Mouse (Mus musculus): ENCODE measurements around the gene Nudt12. TPM values are rescaled to one million over a fixed set of nuclear protein-coding genes. Genes with fewer than 3 reads are reported as not detected.

Gene Nudt12
- 2.8 and 3.9 TPM in 2 replicates for polyA plus RNA-seq (2015; fragmentation: Nextera tagmentation; extraction: Ambion mirVana)

DNA sequence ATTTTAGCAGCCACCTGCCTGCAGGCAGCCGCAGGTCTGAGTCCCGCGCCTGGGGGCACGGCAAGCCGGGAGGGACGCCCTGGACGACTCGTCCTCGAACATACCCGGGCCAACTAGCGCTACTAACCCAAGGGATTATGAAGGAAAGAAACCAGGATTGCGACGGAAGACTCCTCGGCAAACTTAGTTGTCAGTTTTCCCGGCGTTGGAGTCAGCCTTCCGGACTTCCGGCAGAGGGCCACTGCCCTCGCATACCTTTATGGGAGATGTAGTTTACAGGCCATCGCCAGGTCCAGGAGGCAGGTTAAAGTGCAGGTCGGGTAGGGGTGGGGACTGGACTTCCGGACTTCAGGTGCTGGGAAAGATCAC, at the start of gene Nudt12:
Nudt12 (minus strand) TSS at position 282 of the 369 bp plus-strand sequence.
- Histone ChIP-seq H3K4me1 (replicated peaks; ENCODE audit: control insufficient read depth, insufficient read depth, low read length) (no peaks in the 10 kb centered on the region), H3K27me3 (replicated peaks; ENCODE audit: control insufficient read depth, insufficient read depth, low read length) (no peaks in the 10 kb centered on the region), H3K4me3 (ENCODE audit: low read depth, low read length) (peak within 1 kb of the TSS; percentile 69), H3K4me2 (replicated peaks; ENCODE audit: low read depth) (peak within 1 kb of the TSS; percentile 83), H3K36me3 (ENCODE audit: control insufficient read depth, insufficient read depth) (0 out of 2 replicates have a peak, but pooled peaks cover 3% of the 10 kb centered on the region), H3K27ac (ENCODE audit: low read depth, low read length) (peak within 1 kb of the TSS; percentile 71), H3K9me3 (ENCODE audit: control insufficient read depth) (no peaks in the 10 kb centered on the region), H3K9ac (ENCODE audit: low read depth, low read length) (peak within 1 kb of the TSS; percentile 73)
- under 1% methylated on average over 22 of the region's 22 CpGs for WGBS
- TF ChIP-seq CTCF (IDR thresholded peaks at IDR 0.05; ENCODE audit: low read depth) = peak; percentile 38
- ATAC-seq = peak; percentile 99

DNA sequence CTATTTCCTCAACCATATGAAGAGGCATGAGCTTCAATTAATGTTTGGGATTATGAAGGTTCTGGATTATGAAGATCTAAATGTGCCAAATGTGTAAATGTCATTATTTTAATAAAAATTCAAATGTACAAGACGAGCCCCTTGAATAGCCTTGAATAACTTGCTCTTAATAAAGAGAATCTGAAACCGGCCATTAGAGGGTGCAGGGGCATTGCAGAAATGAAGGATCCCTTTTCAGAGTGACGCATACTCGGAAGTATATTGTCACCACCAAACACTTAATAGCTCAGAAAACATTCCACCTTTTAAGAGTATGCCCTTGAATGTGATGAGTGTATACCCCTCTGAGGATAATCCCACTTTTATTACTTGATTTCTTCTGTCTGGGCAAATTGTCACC, 40.1 kb upstream of the Nudt12 start:
- Histone ChIP-seq H3K4me3 (ENCODE audit: low read depth, low read length) (no peak overlapping the region), H3K9ac (ENCODE audit: low read depth, low read length) (no peak overlapping the region), H3K36me3 (ENCODE audit: control insufficient read depth, insufficient read depth) (no peaks in the 10 kb centered on the region), H3K27me3 (replicated peaks; ENCODE audit: control insufficient read depth, insufficient read depth, low read length) (no peaks in the 10 kb centered on the region), H3K4me2 (replicated peaks; ENCODE audit: low read depth) (no peak overlapping the region), H3K4me1 (replicated peaks; ENCODE audit: control insufficient read depth, insufficient read depth, low read length) (no peaks in the 10 kb centered on the region), H3K9me3 (ENCODE audit: control insufficient read depth) (no peaks in the 10 kb centered on the region), H3K27ac (ENCODE audit: low read depth, low read length) (no peak overlapping the region)
- no peak for ATAC-seq
- 0 out of 2 replicates have a peak, but pooled peaks have one; percentile 25 for TF ChIP-seq CTCF (IDR thresholded peaks at IDR 0.05; ENCODE audit: low read depth)
- 56% methylated on average over 4 of the region's 4 CpGs for WGBS

GRCm38 (mm10) chr17:59039754-59040153, 26.6 kb upstream of the Nudt12 start:
- no peak overlapping the region for H3K9ac ChIP-seq (ENCODE audit: low read depth, low read length)
- no peak overlapping the region for H3K4me3 ChIP-seq (ENCODE audit: low read depth, low read length)
- ATAC-seq = no peak
- H3K27ac ChIP-seq (ENCODE audit: low read depth, low read length) = no peak overlapping the region
- no peak overlapping the region for H3K4me2 ChIP-seq (replicated peaks; ENCODE audit: low read depth)
- TF ChIP-seq CTCF (IDR thresholded peaks at IDR 0.05; ENCODE audit: low read depth) = peak; percentile 60
- H3K27me3 ChIP-seq (replicated peaks; ENCODE audit: control insufficient read depth, insufficient read depth, low read length) = no peaks in the 10 kb centered on the region
- H3K9me3 ChIP-seq (ENCODE audit: control insufficient read depth) = no peaks in the 10 kb centered on the region
- H3K36me3 ChIP-seq (ENCODE audit: control insufficient read depth, insufficient read depth) = no peaks in the 10 kb centered on the region
- WGBS = 36% methylated on average over 5 of the region's 5 CpGs
- no peaks in the 10 kb centered on the region for H3K4me1 ChIP-seq (replicated peaks; ENCODE audit: control insufficient read depth, insufficient read depth, low read length)

GRCm38 (mm10) chr17:59033445-59033844, 20.3 kb upstream of the Nudt12 start:
- WGBS = 90% methylated on average over 3 of the region's 3 CpGs
- Histone ChIP-seq H3K27me3 (replicated peaks; ENCODE audit: control insufficient read depth, insufficient read depth, low read length) (no peaks in the 10 kb centered on the region), H3K9ac (ENCODE audit: low read depth, low read length) (no peak overlapping the region), H3K4me1 (replicated peaks; ENCODE audit: control insufficient read depth, insufficient read depth, low read length) (no peaks in the 10 kb centered on the region), H3K4me2 (replicated peaks; ENCODE audit: low read depth) (no peak overlapping the region), H3K36me3 (ENCODE audit: control insufficient read depth, insufficient read depth) (no peaks in the 10 kb centered on the region), H3K9me3 (ENCODE audit: control insufficient read depth) (no peaks in the 10 kb centered on the region), H3K27ac (ENCODE audit: low read depth, low read length) (no peak overlapping the region), H3K4me3 (ENCODE audit: low read depth, low read length) (no peak overlapping the region)
- TF ChIP-seq CTCF (IDR thresholded peaks at IDR 0.05; ENCODE audit: low read depth) = no peak
- ATAC-seq = no peak

GRCm38 (mm10) chr17:59026336-59026735, 13.2 kb upstream of the Nudt12 start:
- no peak overlapping the region for H3K27ac ChIP-seq (ENCODE audit: low read depth, low read length)
- no peaks in the 10 kb centered on the region for H3K27me3 ChIP-seq (replicated peaks; ENCODE audit: control insufficient read depth, insufficient read depth, low read length)
- no peak overlapping the region for H3K9ac ChIP-seq (ENCODE audit: low read depth, low read length)
- no peak for TF ChIP-seq CTCF (IDR thresholded peaks at IDR 0.05; ENCODE audit: low read depth)
- H3K4me1 ChIP-seq (replicated peaks; ENCODE audit: control insufficient read depth, insufficient read depth, low read length) = no peaks in the 10 kb centered on the region
- no peak overlapping the region for H3K4me2 ChIP-seq (replicated peaks; ENCODE audit: low read depth)
- WGBS = 83% methylated on average over 3 of the region's 3 CpGs
- H3K9me3 ChIP-seq (ENCODE audit: control insufficient read depth) = no peaks in the 10 kb centered on the region
- no peaks in the 10 kb centered on the region for H3K36me3 ChIP-seq (ENCODE audit: control insufficient read depth, insufficient read depth)
- ATAC-seq = no peak
- H3K4me3 ChIP-seq (ENCODE audit: low read depth, low read length) = no peak overlapping the region

DNA sequence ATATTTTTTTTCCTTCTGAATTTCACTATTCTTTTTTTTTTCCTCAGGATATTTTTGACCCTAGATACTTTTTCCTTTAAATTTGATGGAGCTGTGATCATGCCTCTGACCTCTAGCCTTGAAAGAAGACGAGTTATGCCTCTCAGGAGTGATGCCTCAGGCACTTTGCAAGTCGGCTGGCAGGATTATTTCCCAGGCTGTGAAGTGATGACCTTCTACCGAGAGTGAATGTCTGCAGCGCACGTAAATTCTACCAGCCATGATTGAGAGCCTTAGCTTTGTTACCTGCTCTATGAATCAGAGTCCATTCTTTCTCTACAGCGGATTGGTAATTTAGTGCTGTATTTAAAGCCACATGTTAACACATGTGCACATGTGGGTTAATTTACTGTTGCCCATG, 11.3 kb upstream of the Nudt12 start:
- TF ChIP-seq CTCF (IDR thresholded peaks at IDR 0.05; ENCODE audit: low read depth) = no peak
- WGBS = 55% methylated on average over 6 of the region's 6 CpGs
- no peaks in the 10 kb centered on the region for H3K4me1 ChIP-seq (replicated peaks; ENCODE audit: control insufficient read depth, insufficient read depth, low read length)
- no peak overlapping the region for H3K9ac ChIP-seq (ENCODE audit: low read depth, low read length)
- ATAC-seq = no peak
- no peaks in the 10 kb centered on the region for H3K36me3 ChIP-seq (ENCODE audit: control insufficient read depth, insufficient read depth)
- H3K4me2 ChIP-seq (replicated peaks; ENCODE audit: low read depth) = no peak overlapping the region
- H3K27ac ChIP-seq (ENCODE audit: low read depth, low read length) = no peak overlapping the region
- no peaks in the 10 kb centered on the region for H3K27me3 ChIP-seq (replicated peaks; ENCODE audit: control insufficient read depth, insufficient read depth, low read length)
- H3K4me3 ChIP-seq (ENCODE audit: low read depth, low read length) = no peak overlapping the region
- H3K9me3 ChIP-seq (ENCODE audit: control insufficient read depth) = no peaks in the 10 kb centered on the region

DNA sequence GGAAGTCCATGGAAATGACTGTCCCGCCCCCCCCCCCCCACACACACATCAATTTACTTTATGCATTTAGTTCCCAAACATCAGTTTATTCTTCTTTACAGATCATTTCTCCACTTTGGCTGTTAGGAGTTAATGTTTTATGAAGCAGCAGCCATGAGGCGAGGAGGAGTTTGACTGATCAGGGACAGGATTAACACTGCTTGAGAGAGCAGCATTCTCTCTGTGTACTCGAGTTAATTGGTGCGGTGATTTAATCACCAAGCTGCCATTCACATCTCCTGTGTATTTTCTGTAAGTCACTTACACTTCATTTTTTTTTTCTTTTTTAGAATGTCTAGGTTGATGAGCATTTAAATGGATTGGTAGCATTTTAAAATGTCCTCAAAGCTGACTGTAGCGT, 10.8 kb upstream of the Nudt12 start:
- H3K9me3 ChIP-seq (ENCODE audit: control insufficient read depth) = no peaks in the 10 kb centered on the region
- no peak overlapping the region for H3K4me3 ChIP-seq (ENCODE audit: low read depth, low read length)
- 46% methylated on average over 5 of the region's 5 CpGs for WGBS
- no peaks in the 10 kb centered on the region for H3K27me3 ChIP-seq (replicated peaks; ENCODE audit: control insufficient read depth, insufficient read depth, low read length)
- no peak overlapping the region for H3K27ac ChIP-seq (ENCODE audit: low read depth, low read length)
- no peak for TF ChIP-seq CTCF (IDR thresholded peaks at IDR 0.05; ENCODE audit: low read depth)
- H3K9ac ChIP-seq (ENCODE audit: low read depth, low read length) = no peak overlapping the region
- no peaks in the 10 kb centered on the region for H3K36me3 ChIP-seq (ENCODE audit: control insufficient read depth, insufficient read depth)
- no peaks in the 10 kb centered on the region for H3K4me1 ChIP-seq (replicated peaks; ENCODE audit: control insufficient read depth, insufficient read depth, low read length)
- no peak for ATAC-seq
- H3K4me2 ChIP-seq (replicated peaks; ENCODE audit: low read depth) = no peak overlapping the region
